Mouse (Mus musculus) ovary, postnatal 36 days (tissue): ENCODE results near the gene Sik1.
"Not testable (repeated sequence)": the region's sequence is repeated elsewhere in the genome, so short reads cannot be mapped to it uniquely, and the experiment has no call there.

Experiments
- DNase-seq: peaks from one replicate; pipeline ENCODE4 v3.0.0; 2022; ENCODE audit warnings: low spot score, mixed read lengths

The Sik1 gene

DNA sequence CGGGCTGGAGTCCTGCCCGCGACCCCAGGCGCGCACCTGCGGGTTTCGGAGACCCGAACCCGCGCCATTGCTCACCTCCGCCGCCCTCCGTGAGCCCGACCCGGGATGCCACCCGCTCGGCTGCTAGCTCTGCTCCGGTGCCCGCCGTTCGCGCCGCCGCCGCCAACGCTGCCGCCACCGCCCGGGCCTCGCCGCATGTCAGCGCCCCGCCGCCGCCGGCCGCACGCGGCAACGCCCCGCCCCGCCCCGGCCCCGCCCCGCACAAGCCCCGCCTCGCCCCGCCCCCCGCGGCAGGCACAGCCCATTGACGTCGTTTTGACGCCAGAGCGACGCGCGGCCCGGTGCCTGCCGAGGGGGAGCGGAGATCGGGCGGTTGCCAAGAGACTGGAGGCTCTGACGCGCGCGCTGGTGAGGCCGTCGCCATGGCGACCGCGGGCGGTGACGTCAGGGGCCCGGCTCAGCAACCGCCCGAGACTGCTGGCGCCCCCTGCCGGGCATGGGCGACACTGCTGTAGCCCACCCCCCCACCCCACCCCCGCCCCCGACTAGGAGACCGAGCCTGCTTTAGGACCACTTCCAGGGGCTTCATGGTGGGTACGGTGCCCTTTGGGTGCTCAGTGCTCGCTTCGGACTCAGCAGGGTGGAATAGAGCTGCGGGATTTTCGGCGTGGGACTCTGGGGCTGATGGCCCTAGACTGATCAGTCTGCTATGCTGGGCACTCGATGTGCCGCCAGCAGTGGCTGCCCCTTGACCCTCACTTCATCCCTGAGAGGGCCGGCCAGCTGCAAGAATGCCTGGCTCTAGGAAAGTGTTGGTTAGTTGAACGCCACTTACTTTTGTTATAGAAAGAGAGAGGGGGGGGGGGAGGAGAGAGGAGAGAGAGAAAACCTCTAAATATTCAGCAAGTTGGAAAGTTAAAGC lies at the start of gene Sik1:
Sik1 (minus strand) TSS at position 208 of the 922 bp plus-strand sequence.
- DNase-seq = peak; percentile 99

- DNase-seq = peak; percentile 3
Observed at GRCm38 (mm10) chr17:31905201-31905790, 49.7 kb upstream of the Sik1 start.

GRCm38 (mm10) chr17:31904036-31904435 lies 48.4 kb upstream of the Sik1 start:
- peak; percentile 2 for DNase-seq

DNA sequence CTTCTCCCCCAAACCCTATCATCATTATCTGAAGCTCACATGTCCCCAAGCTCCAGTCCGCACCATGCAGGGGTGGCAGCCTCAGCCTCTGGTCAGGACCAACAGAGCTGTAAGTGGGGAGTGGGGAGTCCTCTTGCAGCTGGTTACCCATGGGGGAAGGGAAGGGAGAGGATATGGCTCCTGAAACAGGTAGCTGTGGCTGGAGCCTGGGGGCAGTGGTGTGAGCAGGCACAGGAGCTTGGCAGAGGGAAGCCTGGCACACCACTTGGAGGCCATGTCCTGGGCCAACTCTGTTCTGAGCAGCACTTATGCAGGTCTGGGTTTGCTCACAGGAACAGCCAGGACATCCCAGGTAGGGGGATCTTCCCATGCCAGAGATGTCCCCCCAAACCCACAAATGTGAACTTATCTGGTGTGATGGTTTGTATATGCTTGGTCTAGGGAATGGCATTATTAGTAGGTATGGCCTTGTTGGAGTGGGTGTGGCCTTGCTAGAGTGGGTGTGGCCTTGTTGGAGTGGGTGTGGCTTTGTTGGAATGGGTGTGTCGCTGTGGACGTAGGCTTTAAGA lies 47.1 kb upstream of the Sik1 start:
- peak; percentile 5 for DNase-seq

GRCm38 (mm10) chr17:31901461-31902204 lies 46.0 kb upstream of the Sik1 start:
- no peak for DNase-seq

DNA sequence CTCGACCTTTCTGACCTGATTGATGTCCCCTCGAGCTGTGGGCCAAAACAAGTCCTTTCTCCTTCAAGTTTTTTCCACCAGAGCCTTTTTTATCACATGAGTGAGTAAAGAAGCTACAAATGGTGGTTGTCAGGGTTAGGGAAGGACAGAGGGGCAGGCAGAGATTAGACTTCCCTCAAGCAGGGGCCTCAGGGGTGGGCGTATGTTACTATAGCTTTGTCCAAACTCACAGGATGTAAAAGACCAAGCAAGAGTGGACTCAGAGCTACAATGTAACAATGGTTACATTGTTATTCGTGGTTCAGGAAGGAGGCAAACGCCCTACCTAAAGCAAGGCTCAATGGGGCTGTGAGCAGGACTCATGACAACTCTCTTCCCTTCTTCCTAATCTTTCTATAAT lies 43.3 kb upstream of the Sik1 start:
- DNase-seq = no peak

DNA sequence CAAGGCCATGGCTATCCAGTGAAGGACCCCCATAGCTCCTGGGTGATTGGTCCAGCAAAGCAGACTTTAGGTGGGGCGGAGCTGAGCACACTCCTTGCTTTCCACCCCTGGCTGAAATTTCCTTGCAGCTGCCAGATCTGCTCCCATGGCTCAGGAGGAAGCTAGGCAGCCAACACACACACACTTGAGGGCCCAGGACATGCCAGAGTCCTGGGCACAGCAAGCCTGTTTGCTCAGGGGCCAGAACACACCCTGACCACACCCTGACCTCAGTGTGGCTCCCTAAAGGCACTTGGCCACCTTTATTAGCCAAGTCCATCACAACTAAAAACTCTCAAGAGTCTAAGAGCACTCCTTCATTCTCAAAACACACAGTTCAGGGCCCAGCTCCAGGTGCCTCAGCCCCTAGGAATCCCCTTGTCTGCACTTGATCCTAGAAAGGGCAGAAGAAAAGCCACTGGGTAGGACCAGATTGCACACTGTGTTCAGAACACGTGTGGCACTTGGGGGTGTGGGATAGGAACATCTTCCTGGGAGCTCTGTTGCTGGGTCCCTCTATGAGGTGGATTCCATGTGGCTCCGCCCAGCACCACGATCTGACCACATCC lies 41.7 kb upstream of the Sik1 start:
- peak; percentile 2 for DNase-seq

GRCm38 (mm10) chr17:31896751-31897150 lies 41.1 kb upstream of the Sik1 start:
- DNase-seq = peak; percentile 3

GRCm38 (mm10) chr17:31896311-31896710 lies 40.7 kb upstream of the Sik1 start:
- DNase-seq = peak; percentile 1

- peak; percentile 5 for DNase-seq
Observed at GRCm38 (mm10) chr17:31893371-31894060, 37.9 kb upstream of the Sik1 start.

- DNase-seq = peak; percentile 85
Observed at GRCm38 (mm10) chr17:31892750-31893149, 37.1 kb upstream of the Sik1 start.

- peak; percentile 7 for DNase-seq
Observed at GRCm38 (mm10) chr17:31891858-31892257, 36.3 kb upstream of the Sik1 start.

GRCm38 (mm10) chr17:31890311-31890951 lies 34.8 kb upstream of the Sik1 start:
- peak; percentile 17 for DNase-seq

DNA sequence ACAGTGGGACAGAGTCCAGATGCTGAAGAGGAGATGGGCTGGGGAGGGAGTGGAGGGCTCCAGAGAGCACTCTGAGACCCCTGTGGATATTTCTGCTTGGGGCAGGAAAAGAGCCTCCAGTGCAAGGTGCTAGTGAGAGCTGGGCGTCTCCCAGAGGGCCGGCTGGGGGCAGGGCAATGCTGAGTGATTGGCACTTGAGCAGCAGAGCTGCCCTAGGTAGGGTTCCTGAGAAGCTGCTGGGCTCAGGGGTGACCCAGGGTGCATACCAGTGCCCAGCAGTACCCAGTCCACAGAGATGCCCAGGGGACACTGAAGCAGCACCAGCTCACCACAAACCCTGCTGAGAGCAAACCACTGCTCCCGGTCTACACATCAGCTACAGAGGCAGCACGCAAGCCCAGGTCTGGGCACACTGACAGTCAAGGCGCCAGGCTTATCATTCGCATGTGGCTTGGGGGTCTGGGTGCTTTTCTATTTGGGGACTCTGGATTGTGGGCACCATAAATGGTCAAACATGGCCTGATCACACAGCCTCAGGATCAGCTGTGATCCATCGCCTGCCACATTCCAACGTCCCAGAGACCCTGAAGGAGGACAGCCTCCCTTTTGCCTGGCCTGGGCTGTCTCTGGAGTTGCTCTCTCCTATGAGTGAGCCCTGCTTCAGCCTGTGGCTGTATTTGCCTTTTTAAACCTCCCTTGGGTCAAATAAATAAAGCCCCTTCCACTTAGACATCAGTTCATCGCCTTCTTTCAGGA lies 34.0 kb upstream of the Sik1 start:
- DNase-seq = peak; percentile 7

DNA sequence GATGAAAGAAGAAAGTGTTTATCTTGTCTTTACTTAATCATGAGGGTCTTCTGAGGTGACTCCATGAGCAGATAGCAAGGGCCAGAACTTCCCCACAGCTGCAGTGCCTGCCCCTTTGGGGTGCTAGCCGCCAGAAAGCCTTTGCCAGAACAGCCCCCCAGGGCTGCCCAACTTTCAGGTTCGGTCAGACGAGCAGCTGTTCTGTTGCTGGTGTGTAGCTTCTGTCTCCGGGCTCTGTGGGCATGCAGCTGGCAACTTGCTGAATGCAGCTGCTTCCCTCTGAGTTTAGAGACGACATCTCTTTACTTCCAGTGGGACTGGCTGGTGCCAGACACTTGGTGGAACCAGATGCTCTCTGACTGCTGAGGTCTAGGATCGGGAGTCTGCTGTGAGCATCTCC lies 32.9 kb upstream of the Sik1 start:
- peak; percentile 2 for DNase-seq

DNA sequence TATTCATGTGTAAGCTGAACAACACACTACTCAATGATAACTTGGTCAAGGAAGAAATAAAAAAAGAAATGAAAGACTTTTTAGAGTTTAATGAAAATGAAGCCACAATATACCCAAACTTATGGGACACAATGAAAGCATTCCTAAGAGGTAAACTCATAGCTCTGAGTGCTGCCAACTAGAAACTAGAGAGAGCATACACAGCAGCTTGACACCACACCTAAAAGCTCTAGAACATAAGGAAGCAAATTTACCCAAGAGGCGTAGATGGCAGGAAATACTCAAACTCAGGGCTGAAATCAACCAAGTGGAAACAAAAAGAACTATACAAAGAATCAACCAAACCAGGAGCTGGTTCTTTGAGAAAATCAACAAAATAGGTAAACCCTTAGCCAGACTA lies 29.1 kb upstream of the Sik1 start:
- not testable (repeated sequence) for DNase-seq

GRCm38 (mm10) chr17:31879406-31879805 lies 23.8 kb upstream of the Sik1 start:
- DNase-seq = peak; percentile 1

GRCm38 (mm10) chr17:31877650-31878141 lies 22.1 kb upstream of the Sik1 start:
- DNase-seq = peak; percentile 2

DNA sequence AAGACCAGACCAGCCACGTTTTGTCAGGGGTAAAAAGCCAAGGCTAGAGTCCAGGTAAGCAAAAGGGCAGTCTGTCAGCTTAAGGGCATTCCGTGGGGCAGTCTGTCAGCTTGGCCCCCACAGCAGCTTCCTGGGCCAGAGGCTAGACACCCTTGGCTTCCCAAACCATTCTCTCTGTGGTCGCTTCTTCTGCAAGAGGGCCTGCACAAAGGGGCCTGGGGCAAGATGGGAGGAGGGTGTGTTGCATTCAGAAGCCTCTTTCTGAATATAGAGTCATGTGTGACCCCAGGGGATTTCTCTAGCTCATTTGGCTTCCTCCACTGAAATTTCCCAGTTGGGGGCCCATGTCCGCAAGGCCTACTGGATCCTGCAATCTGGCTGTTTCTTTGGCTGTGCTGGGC lies 21.6 kb upstream of the Sik1 start:
- peak; percentile 4 for DNase-seq

GRCm38 (mm10) chr17:31876775-31877174 lies 21.2 kb upstream of the Sik1 start:
- DNase-seq = no peak
